Mouse (Mus musculus) liver, embryonic 14.5 days (tissue): Measurements from ENCODE around the gene Tmcc3. TPM values are rescaled to one million over a fixed set of nuclear protein-coding genes. Genes with fewer than 3 reads are reported as not detected.

Source experiments
- ATAC-seq: fragments of 200-750 bp; cut with Nextera tagmentation; 2 replicates; pipeline ENCODE4 v1.8.0; 2017; ENCODE audit warnings: moderate number of reproducible peaks, mild to moderate bottlenecking, moderate library complexity; ENCODE audit not compliant: insufficient read depth
- DNase-seq, 3 experiments: peaks; one replicate each; pipeline ENCODE4 v3.0.0-alpha.2; 2012 to 2013; ENCODE audit warnings: low read depth in 3 of 3, low spot score in 3 of 3
- H3K27ac ChIP-seq: fragments of 300-500 bp; sonication (generic); 2 replicates; pipeline ENCODE4 v1.5.1; 2014; ENCODE audit warnings: moderate library complexity, mild to moderate bottlenecking, control low read depth, inconsistent platforms
- H3K27me3 ChIP-seq: fragments of 300-500 bp; sonication (generic); 2 replicates; pipeline ENCODE4 v1.6.1; 2014; ENCODE audit warnings: mild to moderate bottlenecking, low read length, moderate library complexity; ENCODE audit not compliant: control insufficient read depth, insufficient read depth
- H3K36me3 ChIP-seq: fragments of 300-500 bp; sonication (generic); replicated peaks from 2 replicates; pipeline ENCODE4 v1.6.1; 2014; ENCODE audit warnings: low read depth; ENCODE audit not compliant: control insufficient read depth, insufficient read depth
- H3K4me1 ChIP-seq, 2 experiments: fragments of 200-500 bp in 1 of 2; fragments of 300-500 bp in 1 of 2; sonication (generic) in 1 of 2; replicated peaks; 2 replicates each; pipeline ENCODE4 v1.6.1; 2012 to 2014; ENCODE audit warnings: antibody characterized with exemption in 1 of 2, inconsistent platforms in 1 of 2, low read length in 1 of 2; ENCODE audit not compliant: control insufficient read depth in 2 of 2, insufficient read depth in 2 of 2
- H3K4me2 ChIP-seq: fragments of 300-500 bp; sonication (generic); 2 replicates; pipeline ENCODE4 v1.6.1; 2014; ENCODE audit warnings: low read depth, mild to moderate bottlenecking, control low read depth, moderate library complexity
- H3K4me3 ChIP-seq, 2 experiments: fragments of 200-500 bp in 1 of 2; fragments of 300-500 bp in 1 of 2; sonication (generic) in 1 of 2; 2 replicates each; pipeline ENCODE4 v1.5.1; 2012 to 2014; ENCODE audit warnings: low read depth in 2 of 2, low read length in 2 of 2, mild to moderate bottlenecking in 2 of 2, control low read depth in 1 of 2, inconsistent platforms in 1 of 2, moderate library complexity in 1 of 2; ENCODE audit not compliant: insufficient read depth in 1 of 2
- H3K9ac ChIP-seq: fragments of 300-500 bp; sonication (generic); replicated peaks from 2 replicates; pipeline ENCODE4 v1.6.1; 2014; ENCODE audit warnings: mild to moderate bottlenecking, control low read depth, moderate library complexity
- H3K9me3 ChIP-seq: fragments of 300-500 bp; sonication (generic); 2 replicates; pipeline ENCODE4 v1.6.1; 2016; ENCODE audit warnings: low read length, mixed read lengths; ENCODE audit not compliant: control insufficient read depth
- CTCF ChIP-seq: IDR thresholded peaks from 2 replicates; pipeline ENCODE4 v1.5.1; 2016; ENCODE audit warnings: antibody characterized with exemption, low read depth, control low read depth
- EP300 ChIP-seq: IDR thresholded peaks from 2 replicates; pipeline ENCODE4 v1.6.1; 2016; ENCODE audit warnings: antibody characterized with exemption, low read depth
- WGBS: fragments of 180-500 bp; shearing (Covaris S2); extraction: QIAGEN DNeasy Blood & Tissue Kit; methylation state at CpG from one replicate; pipeline ENCODE4 v1.1.7; 2014; ENCODE audit not compliant: insufficient replicate concordance; 5-methylcytosine and 5-hydroxymethylcytosine counted together
- polyA plus RNA-seq, 2 experiments: library from polyadenylated mRNA; depleted of rRNA in 1 of 2; stranded (reverse) in 1 of 2; unstranded in 1 of 2; fragments of >200 nt; fragmentation: Nextera tagmentation in 1 of 2; extraction: Ambion mirVana in 1 of 2; gene quantifications; 2 replicates each; pipeline versions ENCODE4 v1.2.1 to v1.2.3; 2012 to 2014

Tmcc3 gene
- polyA plus RNA-seq, 2 experiments: 1.4 to 2.6 TPM

GRCm38 (mm10) chr10:94463410-94463809 is 151.7 kb downstream of the Tmcc3 start:
- H3K4me2 ChIP-seq: no peak overlapping the region
- no peaks in the 10 kb centered on the region for H3K27me3 ChIP-seq
- ATAC-seq (no peak), DNase-seq (no peak)
- H3K4me3 ChIP-seq: no peak overlapping the region
- 67% methylated on average over 2 of the region's 2 CpGs for WGBS
- H3K36me3 ChIP-seq: no peaks in the 10 kb centered on the region
- H3K9me3 ChIP-seq: no peaks in the 10 kb centered on the region
- no peak overlapping the region for H3K27ac ChIP-seq
- H3K9ac ChIP-seq: no peak overlapping the region
- TF ChIP-seq CTCF (no peak), EP300 (no peak)
- no peaks in the 10 kb centered on the region for H3K4me1 ChIP-seq

DNA sequence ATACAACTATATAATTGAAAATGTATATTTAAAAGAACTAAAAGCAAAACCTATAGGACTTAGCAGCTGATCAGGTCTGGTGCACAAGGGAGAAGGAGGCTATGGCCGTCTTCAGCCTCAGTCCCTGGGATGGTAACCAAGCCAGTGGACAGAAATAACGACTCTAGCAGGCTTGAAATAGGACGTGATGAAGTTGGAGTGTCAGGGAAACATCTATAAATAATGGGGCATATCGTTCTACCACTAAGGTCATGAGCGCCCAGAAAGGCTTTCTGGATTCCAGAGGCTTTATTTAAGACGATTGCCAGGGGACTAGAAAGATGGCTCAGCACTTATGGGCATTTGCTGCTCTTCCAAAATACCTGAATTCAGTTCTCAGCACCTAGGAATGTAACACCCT is 153.9 kb downstream of the Tmcc3 start:
- no peak overlapping the region for H3K27ac ChIP-seq
- no peaks in the 10 kb centered on the region for H3K36me3 ChIP-seq
- no peaks in the 10 kb centered on the region for H3K27me3 ChIP-seq
- WGBS: 58% methylated on average over 6 of the region's 6 CpGs
- ATAC-seq (no peak), DNase-seq (no peak)
- H3K9me3 ChIP-seq: no peaks in the 10 kb centered on the region
- H3K4me1 ChIP-seq: no peaks in the 10 kb centered on the region
- TF ChIP-seq EP300 (no peak), CTCF (no peak)
- no peak overlapping the region for H3K4me2 ChIP-seq
- no peak overlapping the region for H3K9ac ChIP-seq
- H3K4me3 ChIP-seq: no peak overlapping the region

DNA sequence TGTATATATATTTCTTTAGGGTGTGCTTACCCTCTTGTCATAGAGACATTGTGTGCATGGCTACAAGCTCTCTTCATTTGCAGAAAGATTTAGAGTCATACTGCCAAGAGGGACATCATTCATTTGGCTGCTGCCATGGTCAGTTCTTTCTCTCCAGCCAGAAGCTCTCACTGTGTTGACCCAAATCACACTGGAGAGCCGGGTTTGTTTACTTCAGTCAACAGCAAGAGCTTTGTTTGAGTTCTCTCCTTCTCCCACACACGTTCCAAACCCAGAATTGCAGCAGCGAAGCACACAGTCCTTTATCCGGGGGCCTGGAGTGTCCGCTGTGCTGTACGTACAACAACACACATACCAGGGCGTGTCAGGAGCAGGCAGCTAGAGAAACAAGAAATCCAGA is 154.6 kb downstream of the Tmcc3 start:
- no peak for ATAC-seq

GRCm38 (mm10) chr10:94471487-94471886 is 159.7 kb downstream of the Tmcc3 start:
- H3K27me3 ChIP-seq: no peaks in the 10 kb centered on the region
- DNase-seq (no peak), ATAC-seq (no peak)
- no peak overlapping the region for H3K4me3 ChIP-seq
- H3K9me3 ChIP-seq: no peaks in the 10 kb centered on the region
- no peak for TF ChIP-seq EP300
- no peak for TF ChIP-seq CTCF
- no peaks in the 10 kb centered on the region for H3K36me3 ChIP-seq
- WGBS: 44% methylated on average over 8 of the region's 8 CpGs
- H3K27ac ChIP-seq: no peak overlapping the region
- H3K4me2 ChIP-seq: no peak overlapping the region
- no peak overlapping the region for H3K9ac ChIP-seq
- no peaks in the 10 kb centered on the region for H3K4me1 ChIP-seq

More for the DNA sequence above, 154.6 kb downstream of the Tmcc3 start:
- no peak overlapping the region for H3K4me3 ChIP-seq
- H3K27me3 ChIP-seq: no peaks in the 10 kb centered on the region
- no peak for DNase-seq
- WGBS: 56% methylated on average over 7 of the region's 7 CpGs
- no peak overlapping the region for H3K27ac ChIP-seq
- TF ChIP-seq EP300: no peak
- TF ChIP-seq CTCF: no peak
- no peaks in the 10 kb centered on the region for H3K4me1 ChIP-seq
- H3K4me2 ChIP-seq: no peak overlapping the region
- no peaks in the 10 kb centered on the region for H3K9me3 ChIP-seq
- H3K36me3 ChIP-seq: no peaks in the 10 kb centered on the region
- H3K9ac ChIP-seq: no peak overlapping the region

DNA sequence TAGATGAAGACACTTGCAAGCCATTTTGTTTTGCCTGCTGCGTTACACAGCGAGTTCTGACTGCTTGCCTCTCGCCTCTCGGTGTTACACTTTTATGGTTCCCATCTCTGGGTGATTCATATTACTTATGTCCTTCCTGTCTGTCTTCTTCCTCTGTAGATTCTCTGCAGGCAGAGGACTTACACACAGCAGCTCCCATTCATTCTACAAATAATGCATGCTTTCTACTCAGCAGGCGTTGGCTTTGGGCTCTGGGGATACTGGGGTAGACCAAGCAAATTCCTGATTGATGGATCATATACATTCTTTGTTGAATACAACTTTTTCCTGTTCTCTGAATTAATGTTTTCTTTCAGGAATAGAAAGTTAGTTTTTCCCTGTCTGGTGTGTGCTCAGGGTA is 161.8 kb downstream of the Tmcc3 start:
- no peak for DNase-seq
- TF ChIP-seq EP300 (no peak), CTCF (no peak)
- no peaks in the 10 kb centered on the region for H3K9me3 ChIP-seq
- H3K4me3 ChIP-seq: no peak overlapping the region
- 74% methylated on average over 5 of the region's 5 CpGs for WGBS
- no peak overlapping the region for H3K9ac ChIP-seq
- H3K27me3 ChIP-seq: no peaks in the 10 kb centered on the region
- H3K4me2 ChIP-seq: no peak overlapping the region
- no peaks in the 10 kb centered on the region for H3K36me3 ChIP-seq
- no peaks in the 10 kb centered on the region for H3K4me1 ChIP-seq
- ATAC-seq: no peak
- no peak overlapping the region for H3K27ac ChIP-seq

GRCm38 (mm10) chr10:94474185-94474584 is 162.4 kb downstream of the Tmcc3 start:
- Histone ChIP-seq H3K27ac (no peak overlapping the region), H3K4me2 (no peak overlapping the region), H3K27me3 (no peaks in the 10 kb centered on the region), H3K36me3 (no peaks in the 10 kb centered on the region), H3K4me1 (no peaks in the 10 kb centered on the region), H3K9me3 (no peaks in the 10 kb centered on the region), H3K9ac (no peak overlapping the region), H3K4me3 (no peak overlapping the region)
- no peak for ATAC-seq
- DNase-seq: no peak
- TF ChIP-seq CTCF (no peak), EP300 (no peak)
- 52% methylated on average over 5 of the region's 5 CpGs for WGBS
